Mouse (Mus musculus) midbrain, embryonic 13.5 days (tissue): ENCODE results near the gene Fam221a. TPM values are rescaled to one million over a fixed set of nuclear protein-coding genes. Genes with fewer than 3 reads are reported as not detected.

ENCODE experiments used
- ATAC-seq: fragments of 200-750 bp; cut with Nextera tagmentation; 2 replicates; pipeline ENCODE4 v1.8.0; 2017; ENCODE audit warnings: mild to moderate bottlenecking, moderate TSS enrichment, moderate library complexity
- H3K27ac ChIP-seq: fragments of 300-500 bp; sonication (generic); 2 replicates; pipeline ENCODE4 v1.5.1; 2015; ENCODE audit warnings: inconsistent platforms, mild to moderate bottlenecking, moderate library complexity
- H3K27me3 ChIP-seq: fragments of 300-500 bp; sonication (generic); 2 replicates; pipeline ENCODE4 v1.6.1; 2015; ENCODE audit warnings: mild to moderate bottlenecking, inconsistent platforms
- H3K36me3 ChIP-seq: fragments of 300-500 bp; sonication (generic); 2 replicates; pipeline ENCODE4 v1.6.1; 2015; ENCODE audit warnings: mild to moderate bottlenecking, inconsistent platforms
- H3K4me1 ChIP-seq: fragments of 300-500 bp; sonication (generic); replicated peaks from 2 replicates; pipeline ENCODE4 v1.6.1; 2015; ENCODE audit warnings: inconsistent platforms
- H3K4me2 ChIP-seq: fragments of 300-500 bp; sonication (generic); replicated peaks from 2 replicates; pipeline ENCODE4 v1.6.1; 2015; ENCODE audit warnings: moderate library complexity, mild to moderate bottlenecking, inconsistent platforms
- H3K4me3 ChIP-seq: fragments of 300-500 bp; sonication (generic); replicated peaks from 2 replicates; pipeline ENCODE4 v1.5.1; 2015; ENCODE audit warnings: mild to moderate bottlenecking, inconsistent platforms
- H3K9ac ChIP-seq: fragments of 300-500 bp; sonication (generic); replicated peaks from 2 replicates; pipeline ENCODE4 v1.6.1; 2015; ENCODE audit warnings: mild to moderate bottlenecking, inconsistent platforms
- H3K9me3 ChIP-seq: fragments of 300-500 bp; sonication (generic); 2 replicates; pipeline ENCODE4 v1.6.1; 2016; ENCODE audit warnings: mild to moderate bottlenecking, inconsistent platforms
- WGBS: fragments of 180-500 bp; shearing (Covaris S2); methylation state at CpG from one replicate; pipeline ENCODE4 v1.1.7; 2015; 5-methylcytosine and 5-hydroxymethylcytosine counted together
- polyA plus RNA-seq: library from polyadenylated mRNA; unstranded; fragments of >200 nt; fragmentation: Nextera tagmentation; extraction: Ambion mirVana; gene quantifications from 2 replicates; pipeline ENCODE4 v1.2.1, GENCODE M21; 2015

Gene Fam221a
- polyA plus RNA-seq, 1 experiment from 2014 or later: 4.3 TPM

DNA sequence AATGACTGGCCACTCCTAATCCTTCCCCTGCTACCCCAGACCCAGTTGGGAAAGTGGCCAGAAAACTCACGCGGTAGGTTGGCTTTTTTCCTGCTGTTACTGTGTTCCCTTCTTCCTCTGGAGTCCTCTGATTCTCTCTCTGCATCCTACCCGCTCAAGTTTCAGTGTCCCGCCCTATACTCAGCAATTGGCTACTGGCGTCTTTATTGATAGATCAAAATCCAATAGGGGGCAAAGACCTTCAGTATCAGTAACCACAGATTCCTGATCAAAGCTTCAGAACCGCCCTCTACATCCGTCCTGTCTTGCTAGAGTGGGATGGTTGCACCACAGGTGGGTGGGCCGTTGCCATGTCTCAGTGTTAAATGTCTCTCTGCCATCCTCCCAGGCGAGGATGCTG lies 29.0 kb upstream of the Fam221a start:
- 14% methylated on average over 9 of the region's 9 CpGs for WGBS
- ATAC-seq: no peak
- Histone ChIP-seq H3K27me3 (no peaks in the 10 kb centered on the region), H3K9me3 (no peaks in the 10 kb centered on the region), H3K4me1 (no peaks in the 10 kb centered on the region), H3K4me2 (no peak overlapping the region), H3K9ac (no peak overlapping the region), H3K4me3 (no peak overlapping the region), H3K27ac (no peak overlapping the region), H3K36me3 (peaks cover 5% of the 10 kb centered on the region; the same call in 1 of the 2 replicates)

DNA sequence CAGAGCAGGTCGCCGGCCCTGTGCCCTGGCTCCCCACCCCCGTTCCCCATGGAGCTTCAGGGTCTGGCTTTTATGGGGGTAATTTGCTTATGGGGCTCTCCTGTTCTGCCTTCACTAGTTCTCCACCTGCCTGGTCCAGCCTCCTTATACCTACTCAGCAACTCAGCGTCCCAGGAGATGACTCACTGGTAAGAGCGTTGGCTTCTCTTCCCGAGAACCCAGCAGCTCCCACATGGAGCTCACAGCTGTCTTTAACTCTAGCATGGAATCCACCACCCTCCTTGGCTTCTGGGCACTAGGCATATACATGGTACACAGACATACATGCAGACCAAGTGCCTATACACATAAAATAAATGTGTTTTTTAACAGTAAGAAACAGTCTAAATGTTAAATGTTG lies 28.4 kb upstream of the Fam221a start:
- Histone ChIP-seq H3K36me3 (peaks cover 5% of the 10 kb centered on the region; the same call in 1 of the 2 replicates), H3K4me2 (no peak overlapping the region), H3K9ac (no peak overlapping the region), H3K4me1 (no peaks in the 10 kb centered on the region), H3K4me3 (no peak overlapping the region), H3K27me3 (no peaks in the 10 kb centered on the region), H3K9me3 (no peaks in the 10 kb centered on the region), H3K27ac (no peak overlapping the region)
- WGBS: 38% methylated on average over 6 of the region's 6 CpGs
- no peak for ATAC-seq

DNA sequence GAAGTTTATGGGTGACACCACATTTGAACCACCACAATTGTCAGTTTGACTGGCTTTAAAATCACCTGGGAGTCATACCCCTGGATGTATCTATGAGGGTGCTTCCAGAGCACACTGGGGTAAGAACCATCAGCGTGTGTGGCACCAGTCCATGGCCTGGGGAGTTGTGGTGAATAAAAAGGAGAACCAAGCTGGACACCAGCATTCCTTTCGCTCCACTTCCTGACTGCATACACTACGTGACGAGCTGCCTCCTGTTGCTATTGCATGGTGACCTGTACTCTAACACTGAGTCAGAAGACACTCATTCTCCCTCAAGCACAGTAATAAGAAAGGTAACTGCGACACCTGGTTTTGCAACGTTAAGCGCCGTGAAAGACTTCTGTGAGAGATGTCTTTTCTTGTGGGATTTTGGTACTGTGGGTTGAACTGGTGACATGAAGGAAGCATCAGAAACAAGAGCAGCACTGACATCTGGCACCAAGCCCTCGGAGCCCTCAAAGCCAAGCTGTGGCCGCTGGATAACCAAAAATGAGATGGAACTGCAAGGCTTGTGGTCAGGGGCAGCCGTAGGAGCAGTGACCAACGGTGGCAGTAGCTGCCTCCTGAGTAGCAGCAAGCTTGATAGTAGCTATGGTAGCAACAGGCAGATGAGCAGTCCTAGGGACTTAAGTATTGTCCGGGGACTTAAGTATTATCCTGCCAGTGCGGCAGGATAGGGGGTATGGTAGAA lies 23.6 kb upstream of the Fam221a start:
- 80% methylated on average over 14 of the region's 14 CpGs for WGBS
- no peaks in the 10 kb centered on the region for H3K36me3 ChIP-seq
- H3K4me1 ChIP-seq: no peaks in the 10 kb centered on the region
- no peak overlapping the region for H3K4me2 ChIP-seq
- no peak for ATAC-seq
- H3K27me3 ChIP-seq: no peaks in the 10 kb centered on the region
- H3K4me3 ChIP-seq: no peak overlapping the region
- H3K9ac ChIP-seq: no peak overlapping the region
- no peak overlapping the region for H3K27ac ChIP-seq
- H3K9me3 ChIP-seq: no peaks in the 10 kb centered on the region

DNA sequence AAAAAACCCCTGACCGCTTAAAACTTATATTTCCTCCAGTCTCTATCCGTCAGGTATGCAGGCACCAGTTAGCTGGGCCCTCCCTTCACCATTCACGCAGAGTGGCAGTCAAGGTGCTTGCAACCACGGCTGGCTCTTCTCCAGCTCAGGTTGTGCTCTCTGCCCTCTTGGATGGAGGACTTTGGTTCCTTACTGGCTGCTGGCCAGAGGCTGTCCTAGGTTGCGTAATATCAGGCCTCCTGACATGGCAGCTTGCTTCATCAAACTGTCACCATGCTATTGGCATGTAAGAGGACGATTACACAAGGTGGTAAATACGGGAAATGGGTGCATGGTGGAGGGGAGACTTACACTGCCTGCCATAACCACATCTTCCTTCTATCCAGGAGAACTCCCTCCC lies 17.7 kb upstream of the Fam221a start:
- no peak overlapping the region for H3K4me3 ChIP-seq
- H3K9ac ChIP-seq: no peak overlapping the region
- no peaks in the 10 kb centered on the region for H3K4me1 ChIP-seq
- no peaks in the 10 kb centered on the region for H3K36me3 ChIP-seq
- WGBS: 94% methylated on average over 7 of the region's 7 CpGs
- no peak overlapping the region for H3K27ac ChIP-seq
- no peaks in the 10 kb centered on the region for H3K27me3 ChIP-seq
- H3K4me2 ChIP-seq: no peak overlapping the region
- no peak for ATAC-seq
- no peaks in the 10 kb centered on the region for H3K9me3 ChIP-seq

DNA sequence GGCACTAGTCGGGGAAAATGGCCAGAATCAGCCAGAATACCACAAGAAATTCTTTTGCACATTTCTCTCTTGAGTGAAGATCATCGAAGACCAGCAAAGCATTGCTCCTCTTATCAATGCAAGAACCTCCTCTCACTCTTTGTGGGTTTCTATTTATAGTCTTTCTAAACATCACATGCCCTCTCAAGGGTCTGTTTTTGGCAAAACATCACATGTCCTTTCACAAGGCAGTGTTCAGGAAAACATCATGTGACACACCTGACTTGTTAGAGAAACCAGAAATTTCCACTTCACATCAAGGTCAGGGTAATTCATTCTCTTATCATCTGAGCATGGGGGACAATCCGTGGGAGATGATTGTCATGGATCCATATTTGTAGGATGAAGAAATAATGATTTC lies 12.9 kb upstream of the Fam221a start:
- H3K36me3 ChIP-seq: no peaks in the 10 kb centered on the region
- H3K27me3 ChIP-seq: no peaks in the 10 kb centered on the region
- H3K9ac ChIP-seq: no peak overlapping the region
- ATAC-seq: no peak
- H3K4me2 ChIP-seq: no peak overlapping the region
- no peak overlapping the region for H3K27ac ChIP-seq
- no peaks in the 10 kb centered on the region for H3K4me1 ChIP-seq
- no peaks in the 10 kb centered on the region for H3K9me3 ChIP-seq
- 92% methylated on average over 3 of the region's 3 CpGs for WGBS
- no peak overlapping the region for H3K4me3 ChIP-seq

DNA sequence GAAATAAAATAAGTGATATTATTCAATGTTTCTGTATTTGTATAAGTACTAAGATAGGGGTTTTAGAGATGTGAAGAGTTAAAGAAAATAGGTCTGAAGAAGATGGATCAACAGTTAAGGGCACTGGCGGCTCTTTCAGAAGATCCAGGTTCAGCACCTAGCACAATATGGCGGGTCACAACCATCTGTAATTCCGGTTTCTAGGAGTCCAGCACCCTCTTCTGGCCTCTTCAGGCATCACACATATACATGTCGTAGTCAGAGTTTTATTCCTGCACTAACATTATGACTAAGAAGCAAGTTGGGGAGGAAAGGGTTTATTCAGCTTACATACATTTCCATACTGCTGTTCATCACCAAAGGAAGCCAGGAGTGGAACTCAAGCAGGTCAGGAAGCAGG lies 12.4 kb upstream of the Fam221a start:
- Histone ChIP-seq H3K4me3 (no peak overlapping the region), H3K9ac (no peak overlapping the region), H3K4me2 (no peak overlapping the region), H3K36me3 (no peaks in the 10 kb centered on the region), H3K4me1 (no peaks in the 10 kb centered on the region), H3K9me3 (no peaks in the 10 kb centered on the region), H3K27me3 (no peaks in the 10 kb centered on the region), H3K27ac (no peak overlapping the region)
- no peak for ATAC-seq
- 61% methylated on average over 4 of the region's 4 CpGs for WGBS

DNA sequence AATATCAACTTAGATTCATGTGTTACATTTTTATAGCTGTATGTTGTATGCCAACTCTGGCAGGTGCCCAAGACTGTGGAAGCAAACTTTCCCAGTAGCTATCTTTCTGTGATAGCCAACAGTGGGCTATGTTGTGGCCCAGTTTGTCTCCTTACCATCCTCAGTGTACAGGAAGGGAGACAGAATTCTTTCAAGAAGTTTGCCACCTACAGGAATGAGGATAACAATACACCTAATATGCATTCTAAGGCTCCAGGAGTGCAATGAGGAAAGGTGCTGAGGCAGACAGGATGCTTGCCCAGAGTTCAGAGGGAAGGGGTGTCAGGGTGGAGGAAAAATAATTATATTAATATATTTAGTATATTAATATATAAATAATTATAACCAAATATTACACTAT lies 7.1 kb upstream of the Fam221a start:
- no peaks in the 10 kb centered on the region for H3K27me3 ChIP-seq
- no peak overlapping the region for H3K4me3 ChIP-seq
- ATAC-seq: no peak
- no peaks in the 10 kb centered on the region for H3K9me3 ChIP-seq
- no peak overlapping the region for H3K4me2 ChIP-seq
- H3K9ac ChIP-seq: no peak overlapping the region
- no peaks in the 10 kb centered on the region for H3K4me1 ChIP-seq
- no peak overlapping the region for H3K27ac ChIP-seq
- H3K36me3 ChIP-seq: no peaks in the 10 kb centered on the region

DNA sequence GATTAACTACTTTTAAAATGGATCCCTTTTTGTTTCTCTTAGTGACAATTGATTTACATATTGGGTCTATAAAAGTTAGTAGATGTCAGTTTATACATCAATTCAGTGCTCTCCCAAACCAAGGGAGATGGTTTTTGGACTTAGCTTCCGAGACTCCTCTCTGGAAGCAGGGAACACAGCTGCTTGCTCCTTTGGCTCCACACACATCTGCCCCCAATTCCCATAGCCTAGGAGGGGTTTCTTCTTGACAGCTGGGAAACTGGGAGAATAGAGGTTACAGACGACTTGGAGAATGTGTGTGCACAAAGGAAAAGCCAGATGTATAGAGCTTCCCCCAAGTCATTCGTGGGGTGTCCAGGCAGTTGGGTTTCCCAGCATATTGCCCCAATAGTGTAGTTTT lies 673 bp downstream of the Fam221a start:
- 48% methylated on average over 3 of the region's 3 CpGs for WGBS
- Histone ChIP-seq H3K36me3 (no peaks in the 10 kb centered on the region), H3K4me1 (peaks cover 11% of the 10 kb centered on the region), H3K9me3 (no peaks in the 10 kb centered on the region), H3K27me3 (no peaks in the 10 kb centered on the region), H3K4me3 (peak overlapping the region; percentile 61), H3K4me2 (peak overlapping the region; percentile 88), H3K9ac (peak overlapping the region; percentile 71), H3K27ac (no peak overlapping the region)
- ATAC-seq: no peak

DNA sequence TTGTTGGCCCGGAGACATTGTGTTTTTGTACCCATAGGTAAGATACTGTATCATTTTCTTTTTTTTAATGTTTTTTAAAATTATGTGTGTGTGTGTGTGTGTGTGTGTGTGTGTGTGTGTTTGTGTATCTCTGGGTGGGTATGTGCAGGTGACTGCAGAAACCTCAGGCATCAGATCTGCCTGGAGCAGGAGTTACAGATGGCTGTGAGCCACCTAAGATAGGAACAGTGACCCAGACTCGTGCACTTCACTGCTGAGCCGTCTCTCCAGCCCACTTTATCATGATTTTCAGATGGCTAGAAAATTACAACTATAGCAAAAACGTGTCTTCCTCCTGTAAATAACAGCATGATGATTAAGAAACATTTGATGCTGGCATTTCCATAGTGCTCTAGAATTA lies 5.2 kb downstream of the Fam221a start:
- Histone ChIP-seq H3K4me3 (no peak overlapping the region), H3K27ac (no peak overlapping the region), H3K9me3 (no peaks in the 10 kb centered on the region), H3K4me2 (no peak overlapping the region), H3K9ac (no peak overlapping the region), H3K4me1 (peaks cover 7% of the 10 kb centered on the region), H3K36me3 (no peaks in the 10 kb centered on the region), H3K27me3 (no peaks in the 10 kb centered on the region)
- WGBS: 83% methylated on average over 4 of the region's 4 CpGs
- ATAC-seq: no peak

DNA sequence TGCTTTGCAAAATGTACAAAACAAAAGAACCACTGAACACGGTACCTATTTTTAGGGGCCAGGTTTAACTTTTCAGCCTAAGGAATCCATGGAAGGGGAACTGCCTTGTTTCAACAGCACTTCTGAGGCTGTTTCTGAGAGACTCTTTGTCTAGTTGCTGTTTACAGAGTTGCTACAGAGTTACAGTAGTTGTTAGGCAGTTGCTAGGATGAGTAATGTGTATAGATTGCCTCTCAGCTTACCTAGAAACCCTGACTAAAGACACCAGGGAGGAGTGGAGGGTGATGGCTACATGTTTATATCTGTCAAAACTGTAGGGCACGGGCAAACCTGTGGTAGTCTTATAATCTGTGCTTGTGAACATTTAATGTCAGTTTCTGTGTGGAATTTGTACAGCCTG lies 6.4 kb downstream of the Fam221a start:
- Histone ChIP-seq H3K9ac (no peak overlapping the region), H3K36me3 (no peaks in the 10 kb centered on the region), H3K9me3 (no peaks in the 10 kb centered on the region), H3K4me1 (no peaks in the 10 kb centered on the region), H3K27ac (no peak overlapping the region), H3K4me3 (no peak overlapping the region), H3K4me2 (no peak overlapping the region), H3K27me3 (no peaks in the 10 kb centered on the region)
- 73% methylated on average over 2 of the region's 2 CpGs for WGBS
- no peak for ATAC-seq

DNA sequence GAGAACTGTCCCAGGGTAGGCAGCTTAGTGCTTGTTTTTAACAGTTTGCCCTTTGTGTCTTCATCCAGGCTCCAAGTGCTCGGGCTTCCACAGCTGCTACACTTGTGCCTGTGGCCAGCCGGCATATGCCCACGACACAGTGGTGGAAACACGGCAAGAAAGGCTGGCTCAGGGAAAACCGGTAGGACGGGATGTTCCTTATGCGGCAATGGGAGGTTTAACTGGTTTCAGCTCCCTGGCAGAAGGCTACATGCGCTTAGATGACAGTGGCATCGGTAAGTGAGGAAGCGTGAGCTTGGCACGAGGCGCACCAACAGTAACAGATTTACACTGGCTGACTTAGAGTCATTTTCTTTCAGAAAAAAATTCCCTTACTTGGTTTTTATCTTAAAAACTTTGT lies 10.8 kb downstream of the Fam221a start:
- H3K9me3 ChIP-seq: no peaks in the 10 kb centered on the region
- no peak overlapping the region for H3K27ac ChIP-seq
- H3K4me2 ChIP-seq: no peak overlapping the region
- H3K27me3 ChIP-seq: no peaks in the 10 kb centered on the region
- H3K4me1 ChIP-seq: no peaks in the 10 kb centered on the region
- 70% methylated on average over 12 of the region's 12 CpGs for WGBS
- no peaks in the 10 kb centered on the region for H3K36me3 ChIP-seq
- H3K4me3 ChIP-seq: no peak overlapping the region
- no peak overlapping the region for H3K9ac ChIP-seq
- ATAC-seq: no peak

DNA sequence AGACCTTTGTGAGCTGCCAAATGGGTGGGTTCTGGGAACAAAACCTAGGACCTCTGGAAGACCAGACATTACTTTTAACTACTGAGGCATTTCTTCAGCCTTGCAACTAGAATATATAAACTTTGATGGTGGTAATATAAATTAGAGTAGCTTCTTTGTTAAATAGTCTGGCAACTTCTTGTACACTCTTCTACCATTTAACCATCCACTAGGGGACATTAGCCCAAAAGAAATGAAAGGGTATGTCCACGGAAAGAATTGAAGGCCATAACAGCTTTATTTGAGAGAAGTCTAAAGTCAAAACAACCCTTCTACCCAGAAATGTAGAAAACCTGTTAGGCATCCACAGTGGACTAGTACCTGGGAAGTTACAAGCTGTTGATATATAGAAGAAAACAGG lies 26.7 kb downstream of the Fam221a start:
- Histone ChIP-seq H3K27ac (no peak overlapping the region), H3K36me3 (no peaks in the 10 kb centered on the region), H3K27me3 (no peaks in the 10 kb centered on the region), H3K4me1 (no peaks in the 10 kb centered on the region), H3K9me3 (no peaks in the 10 kb centered on the region), H3K4me2 (no peak overlapping the region), H3K4me3 (no peak overlapping the region), H3K9ac (no peak overlapping the region)
- no peak for ATAC-seq
- 69% methylated on average over 1 of the region's 1 CpGs for WGBS

DNA sequence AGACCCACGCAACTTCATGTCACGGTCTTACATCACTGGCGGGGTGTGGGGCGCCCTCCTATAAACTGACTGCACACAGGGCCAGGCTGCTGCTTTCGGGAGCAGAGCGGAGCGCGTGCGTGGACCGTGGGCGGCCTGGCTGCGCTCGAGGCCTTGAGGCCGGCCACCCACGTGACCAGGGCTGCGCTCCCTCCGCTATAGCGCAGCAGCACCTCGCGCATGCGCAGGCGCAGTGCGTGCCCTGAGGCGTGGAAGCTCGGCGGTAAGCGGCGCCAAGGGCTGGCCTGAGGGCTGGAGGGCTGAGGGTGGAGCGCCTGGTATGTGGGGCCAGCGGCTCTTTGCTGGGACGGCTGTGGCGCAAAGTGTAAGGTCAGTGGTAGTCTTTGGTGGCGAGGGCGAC lies 27.8 kb downstream of the Fam221a start, which contains the start of gene Stk31:
Gene Stk31, plus strand, starts transcription at position 289 of the 400 bp plus-strand sequence.
- H3K4me1 ChIP-seq: no peaks in the 10 kb centered on the region
- 91% methylated on average over 34 of the region's 34 CpGs for WGBS
- H3K9ac ChIP-seq: no peak within 1 kb of the TSS
- H3K4me2 ChIP-seq: no peak within 1 kb of the TSS
- no peaks in the 10 kb centered on the region for H3K36me3 ChIP-seq
- H3K27ac ChIP-seq: no peak within 1 kb of the TSS
- no peaks in the 10 kb centered on the region for H3K27me3 ChIP-seq
- no peak within 1 kb of the TSS for H3K4me3 ChIP-seq
- ATAC-seq: no peak
- H3K9me3 ChIP-seq: no peaks in the 10 kb centered on the region
